Mouse (Mus musculus) limb, embryonic 15.5 days (tissue): Measurements from ENCODE around the gene Gm3727. TPM values are rescaled to one million over a fixed set of nuclear protein-coding genes. Genes with fewer than 3 reads are reported as not detected.
"Not testable (repeated sequence)": the region's sequence is repeated elsewhere in the genome, so short reads cannot be mapped to it uniquely, and the experiment has no call there.

ENCODE experiments used
- ATAC-seq: fragments of 200-750 bp; cut with Nextera tagmentation; 2 replicates; pipeline ENCODE4 v1.8.0; 2017; ENCODE audit warnings: low read depth, moderate TSS enrichment; ENCODE audit not compliant: insufficient number of reproducible peaks, low FRiP score, low TSS enrichment
- H3K27ac ChIP-seq: fragments of 300-500 bp; sonication (generic); 2 replicates; pipeline ENCODE4 v1.5.1; 2015; ENCODE audit warnings: moderate library complexity, mild to moderate bottlenecking, inconsistent platforms
- H3K27me3 ChIP-seq: fragments of 300-500 bp; sonication (generic); 2 replicates; pipeline ENCODE4 v1.6.1; 2015; ENCODE audit warnings: inconsistent platforms
- H3K36me3 ChIP-seq: fragments of 300-500 bp; sonication (generic); 2 replicates; pipeline ENCODE4 v1.6.1; 2015; ENCODE audit warnings: inconsistent platforms
- H3K4me1 ChIP-seq: fragments of 300-500 bp; sonication (generic); 2 replicates; pipeline ENCODE4 v1.6.1; 2015; ENCODE audit warnings: inconsistent platforms
- H3K4me2 ChIP-seq: fragments of 300-500 bp; sonication (generic); 2 replicates; pipeline ENCODE4 v1.6.1; 2015; ENCODE audit warnings: mild to moderate bottlenecking, inconsistent platforms
- H3K4me3 ChIP-seq: fragments of 300-500 bp; sonication (generic); 2 replicates; pipeline ENCODE4 v1.5.1; 2015; ENCODE audit warnings: mild to moderate bottlenecking, inconsistent platforms
- H3K9ac ChIP-seq: fragments of 300-500 bp; sonication (generic); 2 replicates; pipeline ENCODE4 v1.6.1; 2015; ENCODE audit warnings: inconsistent platforms
- H3K9me3 ChIP-seq: fragments of 300-500 bp; sonication (generic); 2 replicates; pipeline ENCODE4 v1.6.1; 2016; ENCODE audit warnings: inconsistent platforms
- WGBS: fragments of 180-500 bp; shearing (Covaris S2); methylation state at CpG from one replicate; pipeline ENCODE4 v1.1.7; 2015; 5-methylcytosine and 5-hydroxymethylcytosine counted together
- polyA plus RNA-seq: library from polyadenylated mRNA; unstranded; fragments of >200 nt; fragmentation: Nextera tagmentation; extraction: Ambion mirVana; gene quantifications from 2 replicates; pipeline ENCODE4 v1.2.1, GENCODE M21; 2015

Gene Gm3727
- polyA plus RNA-seq: not detected in 2 replicates

DNA sequence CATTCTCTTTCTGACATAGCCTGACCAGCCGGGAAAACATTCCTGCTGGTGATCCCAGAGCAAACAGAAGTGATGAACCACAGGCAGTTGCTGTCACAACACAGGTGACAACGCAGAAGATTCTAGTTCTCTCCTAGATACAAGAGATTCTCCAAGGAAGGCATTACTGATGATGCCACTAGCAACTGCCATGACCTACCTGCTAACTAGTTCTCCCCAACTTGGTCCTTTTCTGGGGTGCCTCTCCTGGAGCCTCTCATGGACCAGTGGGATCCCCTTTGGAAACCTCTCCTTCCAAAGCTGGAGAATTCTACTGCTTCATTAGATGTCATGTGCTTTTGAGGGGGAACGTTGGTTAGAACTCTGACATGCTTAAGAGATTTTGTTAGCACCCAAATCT is at the start of gene Gm3727:
Gm3727 (minus strand) TSS at position 101 of the 400 bp plus-strand sequence.
- not testable (repeated sequence) for H3K9ac ChIP-seq, H3K4me3 ChIP-seq, H3K4me2 ChIP-seq, H3K36me3 ChIP-seq, ATAC-seq, H3K27ac ChIP-seq, H3K9me3 ChIP-seq, H3K27me3 ChIP-seq, H3K4me1 ChIP-seq
- WGBS: 71% methylated on average over 3 of the region's 3 CpGs

DNA sequence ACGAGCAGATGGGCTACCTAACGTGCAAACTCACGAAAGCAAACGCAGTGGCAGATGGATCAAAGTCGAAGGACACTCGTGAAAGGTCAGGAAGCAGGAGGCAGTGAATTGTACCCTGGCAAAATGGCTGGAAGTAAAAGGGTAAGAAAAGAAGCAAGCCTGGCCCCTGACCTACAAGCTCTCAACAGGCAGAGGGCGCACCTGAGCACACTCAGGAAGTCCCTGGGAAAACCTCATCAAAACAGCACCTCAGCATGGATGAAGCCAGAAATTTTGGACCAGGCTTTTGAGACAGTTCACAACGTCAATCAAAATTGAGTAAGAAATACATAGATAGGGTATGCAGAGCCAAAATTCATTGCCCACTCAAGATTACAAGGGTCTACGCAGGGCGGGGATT is 21.0 kb downstream of the Gm3727 start:
- not testable (repeated sequence) for H3K4me1 ChIP-seq, ATAC-seq, H3K27ac ChIP-seq, H3K9ac ChIP-seq, H3K4me3 ChIP-seq, H3K27me3 ChIP-seq, H3K9me3 ChIP-seq, H3K4me2 ChIP-seq, H3K36me3 ChIP-seq
- WGBS: 0% methylated on average over 6 of the region's 10 CpGs

Other genes starting within 250 kb of the Gm3727 start
- 0.50 and 0.59 TPM in 2 replicates for gene Gm10406, start 237.3 kb downstream of the Gm3727 start, polyA plus RNA-seq
- not detected in 2 replicates for gene Gm3685, start 219.7 kb downstream of the Gm3727 start, polyA plus RNA-seq
- gene Gm3696, start 164.1 kb downstream of the Gm3727 start, polyA plus RNA-seq: 0.52 and 0.73 TPM in 2 replicates
- gene Gm6676, start 139.3 kb downstream of the Gm3727 start, polyA plus RNA-seq: not detected in 2 replicates
- gene Gm3512, start 90.2 kb downstream of the Gm3727 start, polyA plus RNA-seq: 5.3 and 5.6 TPM in 2 replicates
- gene Gm16434, start 70.2 kb downstream of the Gm3727 start, polyA plus RNA-seq: not detected in 2 replicates
- 0.10 and 0.59 TPM in 2 replicates for gene Gm3739, start 50.3 kb upstream of the Gm3727 start, polyA plus RNA-seq
- not detected in 2 replicates for gene Gm5797, start 67.7 kb upstream of the Gm3727 start, polyA plus RNA-seq
- not detected in 2 replicates for gene Gm8374, start 100.4 kb upstream of the Gm3727 start, polyA plus RNA-seq
- gene Gm3755, start 186.2 kb upstream of the Gm3727 start, polyA plus RNA-seq: 0.12 TPM in 1 of 2 replicates, not detected in the other
- gene Gm3752, start 219.0 kb upstream of the Gm3727 start, polyA plus RNA-seq: 0.40 and 0.55 TPM in 2 replicates